Mouse (Mus musculus) cortical plate, adult 2 months (tissue): ENCODE data around the gene Agap3. TPM values are rescaled to one million over a fixed set of nuclear protein-coding genes. Genes with fewer than 3 reads are reported as not detected.

Source experiments
- H3K27ac ChIP-seq: fragments of 200-500 bp; 2 replicates; pipeline ENCODE4 v1.5.1; 2012; ENCODE audit warnings: low read length, control low read depth, inconsistent platforms; ENCODE audit not compliant: insufficient read depth
- H3K4me1 ChIP-seq: fragments of 200-500 bp; 2 replicates; pipeline ENCODE4 v1.6.1; 2011; ENCODE audit warnings: low read length; ENCODE audit not compliant: control insufficient read depth, insufficient read depth
- H3K4me3 ChIP-seq: fragments of 200-500 bp; 2 replicates; pipeline ENCODE4 v1.5.1; 2011; ENCODE audit warnings: mild to moderate bottlenecking, low read length, control low read depth; ENCODE audit not compliant: insufficient read depth
- CTCF ChIP-seq: fragments of 200-500 bp; IDR thresholded peaks from 2 replicates; pipeline ENCODE4 v1.5.1; 2011; ENCODE audit warnings: mild to moderate bottlenecking, control low read depth, low read length; ENCODE audit not compliant: insufficient read depth; ENCODE audit errors: extremely low read depth
- POLR2A ChIP-seq: fragments of 200-500 bp; IDR thresholded peaks from 2 replicates; pipeline ENCODE4 v1.6.1; 2011; ENCODE audit warnings: mild to moderate bottlenecking, low read length, control low read depth; ENCODE audit not compliant: insufficient read depth; ENCODE audit errors: extremely low read depth
- polyA plus RNA-seq: library from polyadenylated mRNA; depleted of rRNA; stranded (reverse); fragments of >200 nt; gene quantifications from 2 replicates; pipeline ENCODE4 v1.2.3, GENCODE M21; 2012; rRNA removed

Gene Agap3
- polyA plus RNA-seq, 1 experiment: 438 TPM

- Histone ChIP-seq H3K4me1 (peaks cover 4% of the 10 kb centered on the region), H3K4me3 (no peak overlapping the region), H3K27ac (no peak overlapping the region)
- TF ChIP-seq CTCF (no peak), POLR2A (no peak)
These were observed 98.8 kb downstream of the Agap3 start for GRCm38 (mm10) chr5:24550598-24551316.

- Histone ChIP-seq H3K4me3 (no peak overlapping the region), H3K27ac (no peak overlapping the region), H3K4me1 (peaks cover 4% of the 10 kb centered on the region)
- TF ChIP-seq CTCF (no peak), POLR2A (no peak)
These were observed 99.3 kb downstream of the Agap3 start for GRCm38 (mm10) chr5:24551317-24551688.

Other genes with a start within 250 kb of the Agap3 start
- gene Kcnh2, start 100.6 kb upstream of the Agap3 start, polyA plus RNA-seq: 27.3 and 29.4 TPM in 2 replicates
- gene Nos3, start 87.4 kb upstream of the Agap3 start, polyA plus RNA-seq: 9.6 and 10.4 TPM in 2 replicates
- gene Atg9b, start 60.0 kb upstream of the Agap3 start, polyA plus RNA-seq: 4.0 and 4.1 TPM in 2 replicates
- 54.8 and 57.3 TPM in 2 replicates for gene Abcb8, start 58.5 kb upstream of the Agap3 start, polyA plus RNA-seq
- gene Asic3, start 38.8 kb upstream of the Agap3 start, polyA plus RNA-seq: 0.44 and 0.70 TPM in 2 replicates
- 232 TPM in 2 replicates for gene Cdk5, start 28.6 kb upstream of the Agap3 start, polyA plus RNA-seq
- gene Slc4a2, start 28.3 kb upstream of the Agap3 start, polyA plus RNA-seq: 36.5 and 39.9 TPM in 2 replicates
- 237 and 255 TPM in 2 replicates for gene Fastk, start 6.9 kb upstream of the Agap3 start, polyA plus RNA-seq
- 48.7 and 49.0 TPM in 2 replicates for gene Tmub1, start 4.3 kb upstream of the Agap3 start, polyA plus RNA-seq
- 0.04 and 0.06 TPM in 2 replicates for gene Gbx1, start 75.0 kb downstream of the Agap3 start, polyA plus RNA-seq
- 0.40 and 0.42 TPM in 2 replicates for gene Asb10, start 88.8 kb downstream of the Agap3 start, polyA plus RNA-seq
- 0.04 and 0.11 TPM in 2 replicates for gene 4931409K22Rik, start 104.6 kb downstream of the Agap3 start, polyA plus RNA-seq
- 83.6 and 87.1 TPM in 2 replicates for gene Abcf2, start 125.3 kb downstream of the Agap3 start, polyA plus RNA-seq
- 55.1 and 62.2 TPM in 2 replicates for gene Chpf2, start 134.6 kb downstream of the Agap3 start, polyA plus RNA-seq
- 97.8 and 97.9 TPM in 2 replicates for gene Smarcd3, start 172.2 kb downstream of the Agap3 start, polyA plus RNA-seq
- gene Nub1, start 233.4 kb downstream of the Agap3 start, polyA plus RNA-seq: 76.6 and 81.2 TPM in 2 replicates